Mouse (Mus musculus) large intestine, adult 2 months (tissue): ENCODE data around the gene Hrh1. TPM values are rescaled to one million over a fixed set of nuclear protein-coding genes. Genes with fewer than 3 reads are reported as not detected.

Experiments used
- DNase-seq: peaks from one replicate; pipeline ENCODE4 v3.0.0-alpha.2; 2012; ENCODE audit warnings: low read depth, low spot score
- WGBS: fragments of 180-500 bp; shearing (Covaris S2); methylation state at CpG from one replicate; pipeline ENCODE4 v1.1.7; 2018; 5-methylcytosine and 5-hydroxymethylcytosine counted together
- polyA plus RNA-seq: library from polyadenylated mRNA; depleted of rRNA; stranded (reverse); fragments of >200 nt; gene quantifications from 2 replicates; pipeline ENCODE4 v1.2.3, GENCODE M21; 2012

Gene Hrh1
- polyA plus RNA-seq, 1 experiment, result 3.6 TPM

DNA sequence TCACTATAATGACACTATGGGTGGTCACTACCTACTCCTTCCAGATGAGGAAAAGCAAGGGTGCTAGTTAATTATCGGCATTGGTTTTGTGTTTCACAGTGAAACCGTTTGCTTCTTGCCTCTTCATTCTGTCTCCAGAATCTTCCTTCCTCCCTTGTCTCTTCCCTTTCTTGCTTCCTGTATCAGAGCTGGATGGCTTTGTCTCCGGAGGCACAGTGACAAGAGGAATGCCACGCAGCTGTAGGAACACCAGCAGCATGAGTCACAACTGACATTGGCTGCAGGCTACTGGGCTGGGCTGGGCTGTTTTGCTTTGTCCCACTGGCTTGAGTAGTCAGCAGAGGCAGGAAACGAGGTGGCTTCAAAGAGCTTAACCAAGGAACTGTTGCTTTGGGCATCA lies 6.4 kb downstream of the Hrh1 start:
- no peak for DNase-seq
- 15% methylated on average over 5 of the region's 5 CpGs for WGBS

DNA sequence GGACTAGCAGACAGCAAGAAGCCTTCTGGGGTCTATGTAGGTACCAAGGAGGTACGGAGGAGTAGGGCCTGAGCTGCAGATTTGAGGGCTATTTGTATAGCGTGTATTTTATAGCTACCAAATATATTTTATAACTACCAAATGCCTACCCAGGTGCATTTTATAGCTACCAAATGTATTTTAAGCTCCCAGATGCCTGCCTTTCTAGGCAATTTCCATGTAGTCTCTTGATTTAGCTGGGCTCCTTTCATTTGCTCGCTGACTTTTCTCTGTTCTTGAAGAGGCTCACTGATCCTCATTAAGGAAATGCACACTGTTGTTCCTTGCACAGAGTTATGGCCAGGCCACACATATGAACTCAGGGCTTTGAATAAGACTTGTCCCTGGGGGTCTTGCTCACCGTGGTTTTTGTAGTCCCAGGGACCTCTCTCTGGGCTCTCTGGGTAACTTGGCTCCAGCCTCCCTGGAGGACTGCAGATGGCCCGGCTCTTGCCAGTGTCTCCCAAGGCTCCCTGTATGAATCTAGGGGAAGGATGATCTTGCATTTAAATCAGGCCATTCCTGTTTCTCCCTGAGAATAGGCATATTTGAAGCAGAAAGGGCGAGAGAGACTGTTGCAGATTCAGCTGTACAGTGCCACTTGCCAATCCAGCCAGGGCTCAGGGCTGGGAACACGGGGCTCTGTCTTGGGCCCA lies 7.2 kb downstream of the Hrh1 start:
- no peak for DNase-seq
- 57% methylated on average over 7 of the region's 7 CpGs for WGBS

DNA sequence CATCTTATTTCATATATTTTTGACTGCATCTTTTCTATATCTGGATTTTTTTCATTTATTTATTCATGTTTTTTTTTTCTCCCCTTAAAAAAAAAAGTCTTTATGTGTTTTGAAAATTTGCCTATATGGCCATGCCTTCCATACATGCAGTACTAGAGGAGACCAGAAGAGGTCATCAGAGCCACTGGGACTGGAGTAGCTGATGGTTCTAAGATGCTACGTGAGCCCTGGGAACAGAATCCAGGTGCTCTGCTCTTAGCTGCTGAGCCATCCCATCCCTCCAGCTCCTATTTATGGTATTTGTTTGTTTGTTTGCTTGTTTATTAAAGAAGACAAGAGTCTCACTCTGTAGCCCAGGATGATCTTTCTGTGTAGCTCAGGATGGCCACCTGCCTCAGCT lies 8.9 kb downstream of the Hrh1 start:
- WGBS, result 60% methylated on average over 1 of the region's 1 CpGs
- no peak for DNase-seq

DNA sequence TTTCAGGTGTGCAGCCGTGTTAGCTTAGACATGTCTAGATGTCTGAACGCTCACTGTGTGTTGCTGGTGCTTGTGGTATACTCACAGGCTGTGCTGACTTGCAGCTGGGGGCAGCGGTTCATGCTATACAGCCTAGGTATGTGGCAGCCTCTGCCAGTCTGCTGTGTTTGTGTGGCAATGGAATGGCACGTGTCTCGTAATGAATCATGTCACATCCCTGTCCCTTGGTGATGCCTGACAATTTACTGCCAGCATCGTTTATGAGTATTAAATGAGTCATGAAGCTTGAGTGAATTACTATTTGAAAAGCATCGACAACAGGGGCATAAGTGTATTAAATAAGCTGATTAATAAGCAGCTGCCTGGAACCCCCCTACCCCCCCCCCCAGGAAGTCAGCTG lies 9.3 kb downstream of the Hrh1 start:
- no peak for DNase-seq
- WGBS, result 82% methylated on average over 7 of the region's 7 CpGs

DNA sequence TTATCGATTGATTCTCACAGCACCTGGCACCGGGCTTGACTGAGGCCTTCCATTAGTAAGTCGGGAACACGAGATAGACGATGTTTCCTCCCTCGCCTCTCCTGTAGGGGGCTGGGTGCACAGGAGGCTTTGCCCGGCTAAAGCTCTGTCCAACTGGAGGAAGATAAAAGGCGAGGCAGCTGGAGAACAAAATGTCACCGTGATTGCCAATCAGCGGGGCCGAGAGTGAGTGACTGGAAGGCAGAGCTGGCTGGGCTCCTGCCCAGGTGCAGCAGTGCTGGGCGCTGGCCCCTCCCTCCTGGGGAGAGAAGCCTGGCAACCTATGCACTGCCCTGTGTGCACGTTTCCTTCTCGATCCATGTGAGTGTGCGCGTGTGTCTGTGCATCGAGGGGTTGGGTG lies 10.5 kb downstream of the Hrh1 start:
- 25% methylated on average over 17 of the region's 17 CpGs for WGBS
- no peak for DNase-seq

DNA sequence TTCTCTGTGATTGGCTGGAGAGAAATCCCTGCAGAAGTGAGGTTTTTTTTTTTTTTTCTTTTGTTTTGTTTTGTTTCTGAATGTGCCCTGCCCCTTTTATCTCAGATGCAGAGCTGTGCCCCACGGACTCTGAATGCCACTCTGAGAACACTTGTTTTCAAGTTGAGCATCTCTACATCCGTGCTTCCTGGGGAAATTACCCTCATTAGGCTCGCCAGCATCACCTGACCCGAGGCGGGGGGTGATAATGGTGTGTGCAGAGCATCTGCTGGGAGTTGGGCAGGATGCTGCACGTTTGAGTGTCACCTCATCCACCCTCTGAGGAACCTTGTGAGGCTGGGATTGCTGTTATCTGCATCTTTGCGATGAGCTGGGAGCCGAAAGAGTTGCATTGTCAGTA lies 14.2 kb downstream of the Hrh1 start:
- no peak for DNase-seq
- 51% methylated on average over 8 of the region's 8 CpGs for WGBS

DNA sequence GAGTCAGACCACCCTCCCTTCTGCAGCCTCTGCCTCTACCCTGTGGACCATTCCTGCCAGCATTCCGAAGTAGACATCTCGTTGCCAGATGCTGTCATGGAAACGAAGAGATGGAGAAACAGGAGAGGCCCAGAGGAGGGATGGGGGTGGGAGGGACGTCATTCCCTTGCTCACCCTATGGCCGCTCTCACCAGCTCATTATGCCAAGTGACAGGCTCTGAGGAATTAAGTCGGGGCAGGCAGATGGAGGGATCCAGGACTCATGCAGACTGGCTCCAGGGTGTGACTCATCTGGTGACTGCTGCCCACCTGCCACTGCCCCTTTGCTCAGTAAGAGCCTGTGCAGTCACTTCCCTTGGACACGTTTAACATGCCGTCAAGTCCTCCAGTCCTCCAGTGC lies 16.8 kb downstream of the Hrh1 start:
- WGBS, result 72% methylated on average over 8 of the region's 8 CpGs
- DNase-seq, result no peak

DNA sequence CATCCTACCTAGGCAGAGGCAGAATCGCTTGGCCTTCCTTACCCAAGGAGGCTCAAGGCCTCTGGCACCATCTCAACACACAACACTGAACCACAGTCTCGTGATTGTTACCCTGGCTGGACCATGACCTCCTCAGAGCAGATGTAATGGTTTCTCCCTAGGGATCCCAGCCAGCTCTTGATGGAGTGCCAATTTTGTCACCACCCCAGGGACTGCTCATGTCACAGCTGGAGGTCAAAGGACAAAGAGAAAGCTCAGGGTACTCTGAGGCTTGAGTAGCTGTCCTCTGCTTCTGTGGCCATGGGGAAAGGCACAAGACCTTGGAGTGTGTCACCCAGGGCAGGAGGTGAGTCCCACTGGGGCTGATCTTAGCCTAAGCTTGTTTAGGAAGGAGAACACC lies 20.3 kb downstream of the Hrh1 start:
- WGBS, result 23% methylated on average over 2 of the region's 2 CpGs
- no peak for DNase-seq

DNA sequence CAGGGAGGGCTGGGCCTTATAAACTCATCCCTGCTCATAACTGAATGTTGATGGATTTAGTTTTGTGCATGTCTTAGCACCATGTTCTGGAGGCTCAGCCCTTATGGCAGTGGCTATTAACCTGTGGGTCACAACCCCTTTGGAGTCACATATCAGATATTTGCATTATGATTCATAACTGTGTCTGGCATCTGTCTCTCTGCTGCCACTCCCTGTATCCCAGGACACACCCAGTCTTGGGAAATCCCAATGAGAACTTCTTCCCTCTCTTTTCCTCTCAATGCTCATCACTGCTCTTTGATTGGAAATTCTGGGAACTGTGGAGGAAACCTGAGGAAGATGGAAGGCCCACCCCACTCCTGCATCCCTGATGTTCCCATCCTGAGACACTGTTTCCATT lies 23.3 kb downstream of the Hrh1 start:
- DNase-seq, result no peak

DNA sequence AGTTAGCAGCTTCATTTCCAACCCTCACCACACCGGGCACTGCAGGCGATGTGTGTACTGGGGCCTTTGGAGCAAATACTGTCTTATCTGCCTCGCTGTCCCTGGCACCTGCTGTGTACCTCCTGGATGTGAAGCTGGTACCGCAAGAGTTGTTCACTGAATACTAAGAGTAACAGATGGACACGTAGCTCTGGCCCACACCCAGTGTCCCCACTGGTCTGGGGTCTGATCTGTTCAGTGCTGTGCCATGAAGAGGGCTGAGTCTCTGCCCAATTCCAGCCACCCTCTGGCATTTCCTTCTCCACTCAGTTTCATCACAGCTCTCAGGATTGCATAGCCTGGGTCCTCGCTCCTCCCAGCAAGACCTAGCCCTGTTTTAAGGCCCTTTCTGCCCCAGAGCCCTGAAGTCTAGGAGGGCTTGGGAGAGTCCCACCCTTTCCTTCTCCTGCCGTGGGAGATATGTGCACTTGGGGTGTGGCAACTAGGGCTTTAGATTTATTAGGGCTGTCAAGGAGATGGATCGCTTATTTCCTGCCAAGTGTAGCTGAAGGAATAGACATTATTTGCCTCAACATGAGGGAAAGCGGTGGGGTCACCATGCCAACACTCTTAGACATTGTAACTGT lies 25.4 kb downstream of the Hrh1 start:
- 30% methylated on average over 9 of the region's 9 CpGs for WGBS
- no peak for DNase-seq

DNA sequence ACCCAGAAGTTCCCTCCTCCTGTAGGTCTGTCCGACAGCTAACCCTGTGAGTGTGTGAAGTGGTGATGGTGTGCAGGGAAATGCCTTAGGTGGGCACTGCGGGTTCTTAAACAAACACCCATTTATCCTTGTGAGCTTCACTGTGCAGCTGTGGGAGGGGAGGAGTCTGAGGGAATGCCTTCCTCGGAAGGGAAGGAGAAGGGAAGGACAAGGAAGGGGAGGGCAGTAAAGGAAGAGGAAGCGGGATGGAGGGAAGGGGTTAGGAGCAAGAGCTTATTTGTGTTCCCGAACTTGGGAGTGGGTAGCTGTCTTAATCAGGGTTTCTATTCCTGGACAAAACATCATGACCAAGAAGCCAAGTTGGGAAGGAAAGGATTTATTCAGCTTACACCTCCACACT lies 27.6 kb downstream of the Hrh1 start:
- 42% methylated on average over 5 of the region's 5 CpGs for whole genome bisulfite sequencing
- no peak for DNase-seq

DNA sequence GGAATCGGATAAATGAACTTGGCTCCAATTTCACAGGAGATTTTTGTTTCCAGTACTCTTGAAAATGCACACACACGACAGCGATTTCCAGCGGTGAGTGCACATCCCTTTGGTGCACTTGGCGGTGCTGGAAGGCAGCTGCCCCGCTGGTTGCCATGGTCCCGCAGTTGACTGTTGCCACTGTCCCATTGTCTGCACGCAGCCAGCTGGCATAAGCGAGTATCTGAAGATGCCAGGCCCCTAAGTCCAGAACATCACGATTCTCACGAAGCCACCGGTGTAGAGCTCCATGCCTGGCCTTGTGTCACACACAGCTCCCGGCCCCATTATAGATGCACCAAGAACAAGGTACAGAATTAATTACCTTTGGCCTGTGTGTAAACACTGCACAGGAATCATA lies 29.9 kb downstream of the Hrh1 start:
- 83% methylated on average over 13 of the region's 13 CpGs for WGBS
- no peak for DNase-seq

DNA sequence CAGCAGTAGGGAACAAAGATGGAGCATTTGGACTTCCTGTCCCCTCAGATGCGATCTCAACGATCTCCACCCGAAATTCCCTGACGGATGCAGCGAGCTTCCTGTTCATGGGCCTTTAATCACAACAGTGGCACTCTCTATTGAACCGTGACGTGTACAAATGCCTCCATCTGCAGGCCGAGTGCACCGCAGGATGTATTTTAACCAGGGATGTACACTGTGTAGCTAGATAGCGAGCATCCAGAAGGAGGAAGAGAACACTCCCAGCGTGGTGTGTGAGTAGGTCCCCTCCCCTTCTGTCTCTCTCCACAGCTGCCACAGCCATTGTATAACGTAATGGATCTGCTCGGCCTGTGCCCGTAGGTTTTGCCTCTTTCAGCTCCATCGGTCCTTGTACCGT lies 31.1 kb downstream of the Hrh1 start:
- no peak for DNase-seq
- WGBS, result 81% methylated on average over 16 of the region's 16 CpGs

DNA sequence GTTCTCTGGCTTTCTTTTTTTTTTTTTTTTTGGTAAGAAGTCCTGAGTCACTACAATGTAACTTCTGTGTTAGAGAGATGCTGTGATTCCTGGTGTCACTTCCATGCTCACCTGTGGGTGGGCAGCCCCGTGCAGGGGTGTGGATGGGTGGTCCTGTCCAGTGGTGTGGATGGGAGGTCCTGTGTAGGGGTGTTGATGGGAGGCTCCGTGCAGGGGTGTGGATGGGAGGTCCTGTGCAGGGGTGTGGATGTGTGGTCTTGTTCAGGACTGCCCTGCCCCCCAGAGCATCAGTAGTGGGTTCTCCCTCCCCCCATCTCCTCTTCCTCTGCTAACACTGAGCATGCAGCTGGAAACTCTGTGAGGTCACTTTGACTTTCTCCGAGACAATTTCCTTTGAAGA lies 34.9 kb downstream of the Hrh1 start:
- 50% methylated on average over 3 of the region's 3 CpGs for WGBS
- DNase-seq, result no peak

DNA sequence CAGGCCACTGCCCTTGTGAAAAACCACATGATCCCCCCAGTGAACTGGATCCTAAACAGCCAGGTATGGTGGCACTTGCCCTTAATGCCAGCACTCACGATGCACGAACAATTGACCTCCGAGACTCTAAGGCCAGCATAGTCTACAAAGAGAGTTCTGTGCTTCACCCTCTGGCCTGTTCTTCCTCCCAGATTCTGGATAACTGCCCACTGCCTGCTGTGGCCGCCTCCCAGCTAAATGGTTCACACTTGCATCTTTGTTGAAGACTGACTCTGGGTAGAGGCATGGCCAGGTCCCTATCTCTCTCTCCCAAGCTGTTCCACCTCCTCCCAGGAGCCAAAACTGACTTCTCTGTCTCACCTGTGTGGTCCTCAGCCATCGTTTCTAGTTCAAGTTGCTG lies 36.8 kb downstream of the Hrh1 start:
- 86% methylated on average over 5 of the region's 5 CpGs for WGBS
- no peak for DNase-seq

DNA sequence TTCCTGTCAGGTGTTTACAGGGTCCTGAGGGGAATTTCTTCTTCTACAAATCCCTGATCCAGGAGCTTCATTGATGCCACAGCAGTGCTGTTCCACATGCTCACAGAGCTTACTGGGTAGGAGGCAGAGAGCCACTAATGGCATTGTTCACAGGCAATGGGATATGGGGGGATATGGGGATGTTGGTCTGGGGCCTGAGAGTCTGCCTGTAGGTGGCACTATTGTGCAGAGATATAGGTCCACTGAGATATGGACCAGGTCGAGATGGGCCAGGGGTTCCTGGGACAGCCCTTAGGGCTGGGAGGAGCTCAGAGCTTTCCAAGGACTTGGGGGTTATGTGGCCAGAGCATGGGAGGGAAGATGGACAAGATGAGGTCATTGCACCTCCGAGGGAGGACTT lies 42.6 kb downstream of the Hrh1 start:
- 51% methylated on average over 2 of the region's 2 CpGs for WGBS

DNA sequence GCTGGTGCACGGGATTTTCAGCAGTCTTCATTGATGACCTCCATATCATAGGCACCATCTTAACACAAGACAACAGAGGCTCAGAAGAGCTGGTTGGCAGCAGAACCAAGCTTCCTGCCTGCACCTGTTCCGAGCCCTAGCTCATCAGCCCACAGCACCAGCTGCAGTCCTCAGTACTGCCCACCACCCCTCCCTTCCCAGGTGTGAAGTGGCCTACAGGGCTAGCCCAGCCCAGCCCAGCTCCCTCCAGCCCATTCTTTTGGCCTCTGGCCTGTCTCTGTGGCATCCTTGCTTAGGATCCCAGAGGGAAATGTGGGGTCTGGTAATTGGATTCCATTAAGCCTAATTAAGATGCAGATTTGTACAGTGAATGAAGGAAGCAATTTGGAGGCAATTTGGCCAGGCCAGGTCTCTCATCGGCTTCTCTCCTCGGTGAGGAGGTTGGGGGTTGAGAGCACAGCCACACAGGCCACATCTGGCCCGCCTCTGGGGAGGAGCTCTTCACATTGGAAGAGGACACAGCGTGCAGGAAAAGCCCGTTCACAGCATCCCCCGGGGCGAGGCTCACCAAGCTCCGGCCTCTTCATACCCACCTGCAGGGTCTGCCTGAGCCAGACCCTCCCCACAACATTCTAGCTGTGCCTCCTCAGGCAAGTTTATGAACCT lies 43.2 kb downstream of the Hrh1 start:
- DNase-seq, result no peak
- WGBS, result 80% methylated on average over 10 of the region's 10 CpGs

More for the DNA sequence above, 42.6 kb downstream of the Hrh1 start:
- DNase-seq, result no peak

DNA sequence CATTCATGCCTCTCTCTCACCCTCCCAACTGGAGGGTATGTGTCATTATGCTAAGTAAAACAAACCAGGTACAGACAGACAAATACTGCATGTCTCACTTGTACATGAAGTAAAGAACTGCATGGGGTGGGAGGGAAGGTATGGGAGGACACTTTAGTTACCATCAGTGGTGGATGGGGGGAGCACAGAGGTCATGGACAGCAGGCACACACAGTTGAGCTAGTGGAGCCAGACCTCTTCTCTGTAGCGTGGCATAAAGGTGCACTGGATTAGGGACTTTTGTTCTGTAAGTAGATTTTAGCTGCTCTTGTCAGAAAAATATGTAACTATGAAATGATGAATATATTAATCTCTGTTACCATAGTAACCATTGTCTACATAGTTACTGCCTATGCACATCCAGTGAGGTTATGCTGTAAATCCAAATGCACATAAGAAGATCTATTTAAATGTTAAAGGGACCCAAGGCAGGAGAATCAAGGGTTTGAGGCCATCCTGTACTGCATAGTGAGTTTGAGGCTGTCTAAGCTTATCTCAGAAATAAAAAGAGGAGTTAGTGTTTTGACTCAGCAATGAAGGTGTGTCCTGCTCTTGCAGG lies 46.6 kb downstream of the Hrh1 start:
- DNase-seq, result no peak
- WGBS, result 93% methylated on average over 1 of the region's 1 CpGs

DNA sequence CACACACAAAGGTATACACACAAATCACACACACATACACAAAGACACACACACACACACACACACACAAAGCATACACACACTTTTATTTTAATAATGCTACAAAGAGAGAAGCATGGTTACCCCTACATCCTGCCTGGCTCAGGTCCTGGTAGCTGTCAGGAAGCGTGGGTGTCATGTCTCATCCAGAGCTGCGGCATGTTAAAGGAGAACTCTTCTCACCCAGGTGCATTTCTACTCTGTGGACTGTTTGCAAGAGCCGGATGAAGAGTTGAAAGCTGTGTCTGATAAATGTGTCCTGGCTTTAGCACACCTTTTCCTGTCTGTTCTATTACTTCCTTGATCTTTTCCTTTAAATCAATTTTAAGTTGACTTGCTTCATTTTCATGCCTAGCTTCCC lies 47.2 kb downstream of the Hrh1 start:
- WGBS, result 67% methylated on average over 3 of the region's 3 CpGs
- DNase-seq, result no peak

DNA sequence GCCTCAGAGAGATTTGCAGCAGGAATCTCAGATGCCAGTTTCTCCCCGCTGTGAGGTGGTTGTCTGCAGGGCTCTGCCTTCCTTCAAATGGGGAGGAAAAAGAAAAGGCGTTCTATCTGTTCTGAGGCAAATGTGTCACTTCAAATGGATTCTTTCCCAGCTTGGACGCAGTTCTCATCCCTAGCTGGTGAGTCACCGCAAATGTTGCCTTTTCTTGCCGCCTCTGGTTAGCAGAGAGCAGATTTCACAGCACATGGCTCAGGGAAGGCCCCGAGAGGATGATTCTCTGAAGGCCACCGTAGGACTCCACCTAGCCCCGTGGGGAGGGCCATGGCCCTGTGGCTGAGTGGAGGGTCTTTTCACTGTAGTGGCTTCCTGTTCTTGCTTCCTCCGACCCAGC lies 51.2 kb downstream of the Hrh1 start:
- DNase-seq, result no peak
- 63% methylated on average over 9 of the region's 9 CpGs for WGBS

DNA sequence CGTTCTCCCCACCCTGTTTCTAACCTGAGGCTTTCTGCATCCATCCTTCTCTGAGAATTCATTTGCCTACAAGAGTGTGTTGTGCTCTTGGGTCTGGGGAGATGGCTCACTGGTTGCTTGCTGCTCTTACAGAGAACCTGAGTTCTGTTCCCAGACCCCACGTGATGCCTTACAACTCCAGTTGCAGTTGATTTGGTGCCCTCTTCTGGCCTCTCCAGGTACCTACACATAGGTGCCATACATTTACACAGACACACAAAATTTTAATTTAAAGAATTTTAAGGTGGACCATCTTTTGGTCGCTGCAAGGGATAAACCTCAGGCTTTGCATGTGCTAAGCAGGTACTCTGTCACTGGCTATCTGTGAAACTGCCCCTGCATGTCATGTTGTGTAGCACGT lies 57.5 kb downstream of the Hrh1 start:
- 96% methylated on average over 4 of the region's 4 CpGs for WGBS

More for the DNA sequence above, 57.5 kb downstream of the Hrh1 start:
- no peak for DNase-seq
